ENCODE assay signal across 21 mouse cellular contexts in the genomic region with DNA sequence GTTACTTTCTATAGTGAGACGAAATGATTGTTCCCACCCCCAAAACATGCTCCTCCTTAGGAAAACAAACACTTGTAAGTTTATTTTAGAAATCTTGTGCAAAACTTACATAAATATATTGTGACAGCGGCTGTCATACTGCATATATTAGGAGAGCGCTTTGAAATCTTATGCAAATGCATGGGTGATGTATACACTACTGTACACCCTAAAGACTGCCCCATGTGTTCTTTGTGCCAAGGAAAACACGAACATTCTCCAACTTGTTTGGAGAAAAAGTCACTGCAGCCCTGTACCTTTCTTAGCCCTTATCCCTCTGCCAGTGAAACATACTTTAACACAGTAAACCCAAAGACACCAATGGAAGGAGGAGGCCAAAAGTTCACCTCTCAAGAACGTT.
"Had no signal": no experiment of that assay in that cellular context is flagged by ENCODE, and none has a peak within 500 bp of the region (broad histone marks: within the 10 kb centered on the region; RNA-seq: fewer than 3 reads in every experiment).

No protein-coding gene starts in this region.

- H3K4me2 ChIP-seq: liver, embryonic 11.5 days; liver, embryonic 13.5 days; liver, embryonic 15.5 days; midbrain, embryonic 11.5 days; midbrain, embryonic 13.5 days; midbrain, embryonic 15.5 days; neural tube, embryonic 13.5 days; neural tube, embryonic 15.5 days had no signal

- H3K4me1 ChIP-seq: liver, embryonic 13.5 days; liver, embryonic 15.5 days; megakaryocyte, embryonic 14.5 days; midbrain, embryonic 13.5 days; midbrain, embryonic 15.5 days; neural tube, embryonic 13.5 days; neural tube, embryonic 15.5 days had no signal

- DNase-seq: liver, embryonic 13.5 days; liver, postnatal 0 days; lung, postnatal 10 days; retina, postnatal 1 day; right cerebral cortex, adult 18-20 months; right cerebral cortex, postnatal 25 days; right cerebral cortex, postnatal 4 days; spleen, adult 18-20 months; thymus, adult 18-20 months; thymus, postnatal 14 days; thymus, postnatal 36 days had no signal

- H3K36me3 ChIP-seq: liver, embryonic 13.5 days; liver, embryonic 15.5 days; midbrain, embryonic 13.5 days; midbrain, embryonic 15.5 days; neural tube, embryonic 13.5 days; neural tube, embryonic 15.5 days had no signal

- H3K4me3 ChIP-seq: liver, embryonic 13.5 days; liver, embryonic 15.5 days; megakaryocyte, embryonic 14.5 days; midbrain, embryonic 13.5 days; midbrain, embryonic 15.5 days; myocyte; neural tube, embryonic 13.5 days; neural tube, embryonic 15.5 days had no signal

- H3K9ac ChIP-seq: liver, embryonic 13.5 days; liver, embryonic 15.5 days; liver, postnatal 0 days; midbrain, embryonic 13.5 days; midbrain, embryonic 15.5 days; neural tube, embryonic 13.5 days; neural tube, embryonic 15.5 days had no signal

- ATAC-seq: liver, postnatal 0 days; midbrain, embryonic 13.5 days; midbrain, embryonic 15.5 days had no signal

- H3K27ac ChIP-seq: liver, embryonic 13.5 days; liver, embryonic 15.5 days; macrophage; midbrain, embryonic 13.5 days; midbrain, embryonic 15.5 days; neural tube, embryonic 13.5 days; neural tube, embryonic 15.5 days had no signal

- H3K9me3 ChIP-seq: liver, embryonic 13.5 days; liver, embryonic 15.5 days; midbrain, embryonic 13.5 days; midbrain, embryonic 15.5 days; neural tube, embryonic 13.5 days; neural tube, embryonic 15.5 days had no signal

- H3K27me3 ChIP-seq: liver, embryonic 13.5 days; liver, embryonic 15.5 days; megakaryocyte, embryonic 14.5 days; midbrain, embryonic 13.5 days; midbrain, embryonic 15.5 days; neural tube, embryonic 13.5 days; neural tube, embryonic 15.5 days had no signal
